Mouse (Mus musculus): ENCODE measurements around the gene Dmac2. TPM values are rescaled to one million over a fixed set of nuclear protein-coding genes. Genes with fewer than 3 reads are reported as not detected.
"Not testable (repeated sequence)": the region's sequence is repeated elsewhere in the genome, so short reads cannot be mapped to it uniquely, and the experiment has no call there.

Dmac2 gene
- 36.3 and 37.9 TPM in 2 replicates for polyA plus RNA-seq (2015; fragmentation: Nextera tagmentation; extraction: Ambion mirVana)

DNA sequence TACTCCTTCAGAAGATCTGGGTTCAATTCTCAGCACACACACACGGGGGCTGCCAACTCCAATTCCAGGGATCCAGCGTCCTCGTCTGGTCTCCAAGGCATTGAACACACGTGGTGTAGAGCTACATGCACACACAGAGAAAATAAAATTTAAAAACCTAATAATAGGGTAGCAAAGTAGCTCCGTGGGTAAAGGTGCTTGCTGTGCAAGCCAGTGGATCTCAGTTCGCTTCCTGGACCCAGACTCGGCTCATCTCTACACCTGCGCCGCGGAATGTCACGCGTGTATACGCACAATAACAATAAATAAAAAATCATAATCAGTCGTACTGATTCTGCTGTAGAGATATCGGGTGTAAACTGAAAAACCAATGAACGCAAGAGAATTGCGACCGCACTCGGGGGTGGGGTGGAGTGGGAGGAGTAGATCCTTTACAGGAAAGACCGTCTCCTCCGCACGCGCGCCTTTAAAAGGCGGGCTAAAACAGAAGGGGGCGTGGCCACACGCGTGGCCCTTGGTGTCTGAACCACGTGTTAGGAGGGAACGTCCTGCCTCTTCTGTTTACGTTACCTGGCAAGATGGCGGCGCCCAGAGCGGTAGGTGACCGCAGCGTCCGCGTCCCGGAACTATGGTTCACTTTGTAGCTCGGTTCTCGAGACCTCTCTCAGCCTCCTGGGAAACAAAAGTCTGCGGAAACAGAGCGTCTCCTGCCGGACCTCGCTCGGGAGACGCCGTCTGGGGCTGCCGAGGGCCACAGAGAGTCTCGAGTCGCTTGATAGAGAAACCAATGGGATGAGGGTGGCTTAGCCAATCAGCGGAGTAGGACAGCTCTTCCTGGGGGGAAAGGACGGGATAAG lies at the start of gene Dmac2:
Gene Dmac2 (plus strand): TSS at position 550 of the 857 bp plus-strand sequence.
- WGBS = 1% methylated on average over 53 of the region's 53 CpGs
- peak within 1 kb of the TSS; percentile 66 for H3K4me2 ChIP-seq
- H3K9ac ChIP-seq = peak within 1 kb of the TSS; percentile 69
- H3K27me3 ChIP-seq = no peaks in the 10 kb centered on the region
- no peaks in the 10 kb centered on the region for H3K9me3 ChIP-seq
- peaks cover 33% of the 10 kb centered on the region for H3K36me3 ChIP-seq
- no peak within 1 kb of the TSS for H3K27ac ChIP-seq
- ATAC-seq (ENCODE audit: insufficient number of reproducible peaks, insufficient read depth, low FRiP score, low TSS enrichment, low read depth) = peak; percentile 85
- H3K4me3 ChIP-seq = peak within 1 kb of the TSS; percentile 57
- H3K4me1 ChIP-seq = peaks cover 8% of the 10 kb centered on the region

DNA sequence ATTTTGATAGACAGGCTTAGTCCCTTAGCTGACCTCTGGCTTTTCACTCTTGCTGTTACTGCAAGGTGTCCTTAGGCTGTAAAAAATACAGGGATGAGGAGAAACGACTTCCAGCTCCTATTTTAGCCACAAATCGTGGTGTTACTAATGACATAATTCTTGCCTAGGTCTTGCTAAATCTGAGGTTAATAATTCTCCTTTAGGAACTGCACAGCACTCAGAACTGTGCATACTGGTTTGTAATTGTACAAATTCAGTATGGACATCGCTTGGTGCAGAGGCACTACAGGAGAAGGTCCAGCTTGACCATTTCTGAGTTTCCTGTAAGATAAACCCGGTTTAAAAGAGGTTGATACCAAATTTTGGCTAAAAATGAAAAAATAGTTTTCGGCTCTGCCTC lies 45.4 kb upstream of the Dmac2 start:
- H3K9ac ChIP-seq; H3K9me3 ChIP-seq; H3K36me3 ChIP-seq; ATAC-seq (ENCODE audit: insufficient number of reproducible peaks, insufficient read depth, low FRiP score, low TSS enrichment, low read depth); H3K4me3 ChIP-seq; H3K27me3 ChIP-seq; H3K27ac ChIP-seq; H3K4me2 ChIP-seq; H3K4me1 ChIP-seq: not testable (repeated sequence)
- WGBS = 65% methylated on average over 5 of the region's 5 CpGs

DNA sequence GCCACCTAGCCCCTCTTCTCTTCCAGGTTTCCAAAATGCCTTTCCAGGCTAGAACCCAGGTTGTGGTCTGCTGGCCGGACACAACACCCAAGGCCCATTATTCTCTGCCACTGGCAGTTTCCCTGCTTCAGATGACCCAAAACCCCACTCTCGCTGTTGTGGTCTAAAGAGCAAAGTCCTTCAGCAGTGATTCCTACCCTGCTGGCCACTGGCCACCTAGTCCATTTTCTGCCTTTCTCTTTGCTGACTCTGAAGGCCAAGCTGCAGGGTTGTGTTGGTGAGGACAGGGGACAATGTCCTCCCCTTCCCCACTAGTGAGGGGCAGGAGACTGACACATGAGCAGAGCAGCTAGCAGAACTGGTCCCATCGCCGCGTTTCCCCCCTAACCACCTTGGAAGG lies 44.1 kb upstream of the Dmac2 start:
- Histone ChIP-seq H3K27ac (peak overlapping the region; percentile 79), H3K9ac (no peak overlapping the region), H3K4me3 (no peak overlapping the region), H3K4me2 (no peak overlapping the region), H3K36me3 (no peaks in the 10 kb centered on the region), H3K4me1 (0 out of 2 replicates have a peak, but pooled peaks cover 5% of the 10 kb centered on the region), H3K9me3 (no peaks in the 10 kb centered on the region), H3K27me3 (peaks cover 6% of the 10 kb centered on the region)
- no peak for ATAC-seq (ENCODE audit: insufficient number of reproducible peaks, insufficient read depth, low FRiP score, low TSS enrichment, low read depth)
- 68% methylated on average over 5 of the region's 5 CpGs for WGBS

DNA sequence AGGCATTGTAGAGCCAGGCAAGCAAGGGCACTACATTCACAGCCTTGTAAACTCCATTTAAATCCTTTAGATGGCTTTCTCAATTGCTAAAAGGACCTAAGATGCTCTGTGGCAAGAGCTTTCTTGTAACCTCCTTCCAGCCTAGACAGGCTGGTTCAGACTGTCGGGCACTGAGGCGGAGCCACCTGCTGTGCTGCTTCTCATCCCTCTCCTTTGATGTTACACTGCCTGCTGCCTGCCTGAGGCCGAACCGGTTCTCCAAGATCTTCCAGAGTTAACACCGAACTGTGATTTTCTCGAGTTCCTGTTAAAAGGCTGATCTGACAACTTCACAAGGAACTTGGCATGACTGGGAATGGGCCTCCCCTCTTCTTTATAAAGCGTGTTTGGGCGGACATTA lies 43.3 kb upstream of the Dmac2 start:
- H3K27ac ChIP-seq = peak overlapping the region; percentile 80
- H3K4me2 ChIP-seq = no peak overlapping the region
- 0 out of 2 replicates have a peak, but pooled peaks cover 5% of the 10 kb centered on the region for H3K4me1 ChIP-seq
- no peak overlapping the region for H3K4me3 ChIP-seq
- no peaks in the 10 kb centered on the region for H3K9me3 ChIP-seq
- WGBS = 13% methylated on average over 8 of the region's 8 CpGs
- peaks cover 6% of the 10 kb centered on the region for H3K27me3 ChIP-seq
- H3K9ac ChIP-seq = no peak overlapping the region
- H3K36me3 ChIP-seq = no peaks in the 10 kb centered on the region
- ATAC-seq (ENCODE audit: insufficient number of reproducible peaks, insufficient read depth, low FRiP score, low TSS enrichment, low read depth) = peak; percentile 79; the same call in 1 of the 2 replicates

DNA sequence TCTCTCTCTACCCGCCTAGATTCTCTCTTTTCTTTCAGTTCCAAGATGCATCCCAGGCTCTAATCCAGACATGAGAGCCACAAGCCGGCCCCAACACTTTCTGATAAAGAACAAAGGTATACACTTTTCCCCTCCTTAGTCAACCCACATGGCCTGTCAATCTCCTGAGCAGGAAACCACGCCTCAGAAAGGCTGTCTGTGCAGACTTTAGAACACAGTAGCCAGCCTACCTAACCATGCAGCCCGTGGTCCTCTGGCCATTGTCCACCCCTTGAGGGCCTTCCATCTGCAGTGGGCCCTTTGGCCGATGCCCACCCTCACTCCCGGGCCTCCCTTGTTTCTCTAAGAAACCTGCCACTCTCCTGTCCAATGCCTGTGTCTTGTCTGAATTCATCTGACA lies 42.9 kb upstream of the Dmac2 start:
- not testable (repeated sequence) for H3K4me1 ChIP-seq, H3K4me2 ChIP-seq, H3K36me3 ChIP-seq, H3K9ac ChIP-seq, H3K9me3 ChIP-seq, H3K4me3 ChIP-seq, H3K27me3 ChIP-seq
- 32% methylated on average over 6 of the region's 6 CpGs for WGBS
- peak overlapping the region; percentile 80 for H3K27ac ChIP-seq
- ATAC-seq (ENCODE audit: insufficient number of reproducible peaks, insufficient read depth, low FRiP score, low TSS enrichment, low read depth) = peak; percentile 37; the same call in 1 of the 2 replicates

DNA sequence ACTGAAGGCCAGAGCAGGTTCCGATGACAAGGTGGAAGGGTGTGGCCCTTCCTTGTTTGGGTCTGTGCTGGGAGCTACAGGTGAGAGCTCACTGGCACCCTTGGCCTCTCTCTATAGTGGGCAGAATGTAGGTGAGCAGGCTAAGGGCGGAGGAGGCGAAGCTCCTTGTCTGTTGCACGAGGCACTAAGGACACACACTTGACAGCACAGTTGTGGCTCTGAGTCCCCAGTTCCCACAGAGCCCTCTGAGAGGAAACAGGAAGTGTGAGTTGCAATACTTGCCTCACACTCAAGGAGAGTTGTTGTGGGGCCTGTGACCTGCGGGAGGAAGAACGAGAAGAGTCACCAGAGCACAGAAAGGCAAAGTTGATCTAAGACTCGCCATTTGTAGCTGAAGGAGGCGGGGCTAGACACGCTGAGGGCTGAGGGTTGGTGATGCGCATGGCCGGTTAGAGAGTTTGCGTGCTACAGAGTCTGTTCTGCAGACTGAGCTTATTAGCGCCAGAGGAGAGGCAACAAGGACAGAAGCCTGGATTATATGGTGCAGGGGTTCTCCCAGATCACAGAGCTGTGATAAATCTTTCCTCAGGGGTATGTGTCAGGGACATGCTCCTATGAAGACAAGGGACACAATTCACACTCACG lies 42.3 kb upstream of the Dmac2 start:
- not testable (repeated sequence) for H3K9me3 ChIP-seq; H3K9ac ChIP-seq; H3K27me3 ChIP-seq; H3K4me2 ChIP-seq; H3K4me1 ChIP-seq; H3K4me3 ChIP-seq; H3K36me3 ChIP-seq; ATAC-seq (ENCODE audit: insufficient number of reproducible peaks, insufficient read depth, low FRiP score, low TSS enrichment, low read depth)
- 73% methylated on average over 13 of the region's 14 CpGs for WGBS
- peak overlapping the region; percentile 80 for H3K27ac ChIP-seq

DNA sequence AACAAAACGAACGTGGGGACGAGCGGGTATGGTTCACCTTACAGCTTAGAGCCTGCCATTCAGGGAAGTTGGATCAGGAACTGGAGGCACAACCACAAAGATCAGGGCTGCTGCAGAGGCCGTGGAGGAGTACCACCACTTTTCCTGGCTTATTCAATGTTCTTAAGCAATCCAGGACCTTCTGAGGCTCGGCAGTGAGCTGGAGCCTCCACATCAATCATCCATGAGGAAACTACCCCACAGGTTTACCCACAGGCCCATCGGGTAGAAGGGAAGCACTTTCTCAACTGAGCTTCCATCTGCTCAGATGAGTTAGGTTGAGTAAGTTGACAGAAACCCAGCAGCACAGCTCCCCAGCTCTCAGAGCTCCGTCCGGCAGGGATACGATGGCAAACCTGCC lies 39.8 kb upstream of the Dmac2 start:
- H3K27ac ChIP-seq = no peak overlapping the region
- 0 out of 2 replicates have a peak, but pooled peaks cover 5% of the 10 kb centered on the region for H3K4me1 ChIP-seq
- H3K27me3 ChIP-seq = peaks cover 6% of the 10 kb centered on the region
- no peak for ATAC-seq (ENCODE audit: insufficient number of reproducible peaks, insufficient read depth, low FRiP score, low TSS enrichment, low read depth)
- WGBS = 82% methylated on average over 10 of the region's 10 CpGs
- H3K9ac ChIP-seq = no peak overlapping the region
- no peak overlapping the region for H3K4me2 ChIP-seq
- no peaks in the 10 kb centered on the region for H3K9me3 ChIP-seq
- no peak overlapping the region for H3K4me3 ChIP-seq
- no peaks in the 10 kb centered on the region for H3K36me3 ChIP-seq

DNA sequence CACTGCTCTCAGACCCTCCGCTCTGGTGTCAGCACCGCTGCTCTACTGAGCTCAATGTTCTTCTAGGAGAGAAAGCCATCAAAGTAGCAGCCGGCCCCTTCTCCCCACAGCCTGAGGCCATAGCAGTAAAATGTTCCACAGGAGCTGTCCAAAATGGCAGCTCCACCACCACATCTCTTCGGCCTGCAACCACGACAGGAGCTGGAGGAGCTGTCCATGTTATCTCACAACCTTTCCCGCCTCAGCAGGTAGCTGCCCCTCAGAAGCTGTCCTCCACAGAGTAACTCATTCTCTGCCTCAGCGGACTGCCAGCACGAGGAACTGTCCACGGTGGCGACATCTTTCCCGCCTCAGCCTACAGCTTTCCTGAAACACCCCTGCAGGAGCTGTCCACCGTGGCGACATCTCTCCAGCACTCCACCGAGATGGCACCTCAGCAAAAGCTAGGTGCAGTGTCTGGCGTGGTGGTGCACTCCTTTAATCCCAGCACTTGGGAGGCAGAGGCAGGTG lies 36.9 kb upstream of the Dmac2 start:
- no peak for ATAC-seq (ENCODE audit: insufficient number of reproducible peaks, insufficient read depth, low FRiP score, low TSS enrichment, low read depth)
- 90% methylated on average over 15 of the region's 15 CpGs for WGBS
- no peak overlapping the region for H3K9ac ChIP-seq
- H3K9me3 ChIP-seq = no peaks in the 10 kb centered on the region
- H3K36me3 ChIP-seq = no peaks in the 10 kb centered on the region
- H3K4me1 ChIP-seq = no peaks in the 10 kb centered on the region
- no peaks in the 10 kb centered on the region for H3K27me3 ChIP-seq
- H3K27ac ChIP-seq = no peak overlapping the region
- no peak overlapping the region for H3K4me3 ChIP-seq
- H3K4me2 ChIP-seq = no peak overlapping the region

DNA sequence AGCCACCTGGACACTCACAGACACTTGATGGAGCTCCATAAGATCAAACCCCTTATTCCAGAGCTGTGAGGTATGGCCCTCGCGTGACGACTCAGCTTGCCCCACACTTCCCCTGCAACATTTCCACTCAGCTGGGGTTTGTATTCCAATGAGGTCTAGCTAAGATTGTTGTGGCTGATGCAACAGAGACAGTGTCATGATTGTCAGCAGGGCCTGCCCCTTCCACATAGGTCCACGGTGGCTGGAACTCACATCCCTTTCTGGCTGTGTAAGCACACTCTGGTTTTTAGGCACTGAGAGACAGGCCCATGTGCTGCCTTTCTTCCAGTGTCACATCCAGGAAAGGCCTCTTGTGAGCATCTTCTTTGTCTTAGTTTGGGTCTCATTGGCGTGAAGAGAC lies 34.6 kb upstream of the Dmac2 start:
- no peak for ATAC-seq (ENCODE audit: insufficient number of reproducible peaks, insufficient read depth, low FRiP score, low TSS enrichment, low read depth)
- H3K27me3 ChIP-seq = no peaks in the 10 kb centered on the region
- 78% methylated on average over 5 of the region's 5 CpGs for WGBS
- no peak overlapping the region for H3K9ac ChIP-seq
- H3K4me1 ChIP-seq = no peaks in the 10 kb centered on the region
- H3K4me3 ChIP-seq = no peak overlapping the region
- no peaks in the 10 kb centered on the region for H3K36me3 ChIP-seq
- no peak overlapping the region for H3K27ac ChIP-seq
- no peak overlapping the region for H3K4me2 ChIP-seq
- H3K9me3 ChIP-seq = no peaks in the 10 kb centered on the region

DNA sequence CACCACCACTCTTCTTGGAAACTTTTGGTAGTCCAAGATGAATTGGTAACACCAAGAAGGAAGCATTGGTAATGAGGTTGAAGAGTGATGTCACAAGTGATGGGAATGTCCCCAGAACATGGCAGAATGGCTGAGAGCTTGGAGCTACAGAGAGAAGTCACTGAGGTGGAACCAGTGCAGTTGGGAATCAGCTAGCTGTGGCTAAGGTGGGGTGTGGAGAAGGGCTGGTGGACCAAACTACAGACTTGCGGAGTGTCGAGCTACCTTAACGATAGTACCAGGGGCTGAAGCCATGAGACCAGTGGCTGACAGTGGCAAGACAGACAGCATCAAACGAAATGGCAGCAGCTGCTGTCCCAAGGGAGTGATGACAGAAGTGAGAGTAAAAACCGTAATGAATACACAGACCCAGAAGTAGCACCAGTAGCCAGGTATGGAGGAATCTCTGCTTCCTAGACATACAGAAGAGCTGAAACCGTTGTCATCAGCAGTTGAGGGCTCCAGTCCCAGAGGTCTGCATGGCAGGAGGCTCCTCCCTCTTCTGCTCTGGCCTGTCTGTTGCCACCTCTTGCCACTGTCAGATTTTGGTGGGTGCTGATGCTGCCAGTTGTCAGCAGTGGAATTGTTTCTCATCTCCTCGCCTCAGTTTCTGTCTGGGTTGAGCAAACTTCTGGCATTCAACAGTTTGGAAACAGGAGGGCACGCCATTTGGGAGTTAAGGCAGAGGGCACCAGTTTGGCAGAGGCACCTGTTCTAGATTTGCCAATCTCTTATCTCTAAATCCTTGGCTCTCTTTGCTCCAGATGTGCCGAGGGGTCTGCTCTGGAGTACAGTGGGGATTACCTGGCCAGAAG lies 33.6 kb upstream of the Dmac2 start:
- Histone ChIP-seq H3K27me3 (no peaks in the 10 kb centered on the region), H3K36me3 (no peaks in the 10 kb centered on the region), H3K4me1 (no peaks in the 10 kb centered on the region), H3K27ac (no peak overlapping the region), H3K4me3 (no peak overlapping the region), H3K9me3 (no peaks in the 10 kb centered on the region), H3K9ac (no peak overlapping the region), H3K4me2 (no peak overlapping the region)
- no peak for ATAC-seq (ENCODE audit: insufficient number of reproducible peaks, insufficient read depth, low FRiP score, low TSS enrichment, low read depth)
- WGBS = 80% methylated on average over 9 of the region's 9 CpGs

DNA sequence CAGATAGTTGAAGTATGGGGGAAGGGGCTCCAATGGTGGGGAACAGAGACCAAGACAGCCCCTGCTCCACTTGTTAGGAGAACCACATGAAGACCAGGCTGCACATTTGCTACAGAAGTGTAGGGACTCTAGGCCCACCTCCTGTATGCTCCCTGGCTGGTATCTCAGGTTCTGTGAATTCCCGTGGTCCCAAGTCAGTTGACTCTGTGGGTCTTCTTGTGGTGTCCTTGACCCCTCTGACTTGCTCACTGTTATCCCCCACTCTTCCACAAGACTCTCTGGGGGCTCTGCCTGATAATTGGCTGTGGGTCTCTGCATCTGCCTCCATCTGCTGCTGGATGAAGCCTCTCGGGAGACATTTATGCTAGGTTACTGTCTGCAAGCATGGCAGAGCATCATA lies 28.0 kb upstream of the Dmac2 start:
- ATAC-seq (ENCODE audit: insufficient number of reproducible peaks, insufficient read depth, low FRiP score, low TSS enrichment, low read depth) = no peak
- Histone ChIP-seq H3K4me1 (no peaks in the 10 kb centered on the region), H3K4me3 (no peak overlapping the region), H3K4me2 (no peak overlapping the region), H3K36me3 (no peaks in the 10 kb centered on the region), H3K9me3 (no peaks in the 10 kb centered on the region), H3K27me3 (no peaks in the 10 kb centered on the region), H3K9ac (no peak overlapping the region), H3K27ac (no peak overlapping the region)
- WGBS = 88% methylated on average over 2 of the region's 2 CpGs

Measured in embryonic facial prominence, embryonic 13.5 days (tissue).